Mouse (Mus musculus): Measurements from ENCODE around the gene Sytl3. TPM values are rescaled to one million over a fixed set of nuclear protein-coding genes. Genes with fewer than 3 reads are reported as not detected.
"Not testable (repeated sequence)": the region's sequence is repeated elsewhere in the genome, so short reads cannot be mapped to it uniquely, and the experiment has no call there.

Sytl3 gene
- 2.0 and 7.8 TPM in 2 replicates for polyA plus RNA-seq (2011; ENCODE audit: insufficient read depth, insufficient read length, low replicate concordance, missing spikeins)

DNA sequence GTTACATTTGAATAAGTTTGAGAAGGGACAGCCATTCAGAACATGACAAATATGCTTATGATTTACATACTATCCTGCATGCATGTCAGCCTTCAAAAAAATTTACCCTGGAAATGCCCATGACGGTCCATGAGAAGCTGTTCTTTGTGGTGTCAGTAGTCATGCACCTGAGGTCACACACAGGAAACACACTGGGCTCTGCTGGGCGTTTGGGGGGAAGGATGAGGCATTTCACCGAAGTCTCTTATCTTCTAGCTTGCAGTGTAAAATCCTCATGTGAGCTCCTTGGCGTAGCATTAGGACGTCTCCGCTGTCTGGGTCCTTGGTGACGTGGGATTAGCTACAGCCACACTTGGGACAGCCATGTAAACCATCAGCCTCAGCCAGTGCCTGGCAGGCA is at the start of gene Sytl3:
TSS of gene Sytl3 (plus strand) at position 293 of the 400 bp plus-strand sequence.
- not testable (repeated sequence) for H3K27ac ChIP-seq (ENCODE audit: control insufficient read depth, insufficient read depth, low read depth, low read length, poor library complexity); H3K4me1 ChIP-seq (ENCODE audit: control insufficient read depth, insufficient read depth, low read length); H3K4me3 ChIP-seq (replicated peaks; ENCODE audit: control insufficient read depth, low read depth, low read length)
- 25% methylated on average over 6 of the region's 7 CpGs for WGBS

DNA sequence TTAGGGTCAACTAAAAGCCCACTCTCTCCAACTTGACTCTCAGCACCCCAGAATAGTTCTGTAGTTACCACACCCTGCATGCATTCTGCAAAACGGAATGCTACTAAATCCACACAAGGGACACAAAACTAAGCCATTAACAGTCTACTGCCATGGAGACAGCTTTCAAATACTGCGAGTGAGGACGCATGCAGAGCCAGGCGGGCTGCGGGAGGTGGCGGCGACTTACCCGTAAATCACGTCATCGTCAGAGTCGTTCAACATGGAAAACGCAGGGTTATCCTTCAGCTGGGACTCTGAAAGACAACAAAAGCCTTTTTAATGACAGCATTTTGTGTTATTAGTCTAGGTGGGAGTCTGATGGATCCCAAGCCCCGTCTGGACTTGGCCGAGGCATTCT is 45.4 kb upstream of the Sytl3 start:
- not testable (repeated sequence) for H3K4me3 ChIP-seq (replicated peaks; ENCODE audit: control insufficient read depth, low read depth, low read length); H3K27ac ChIP-seq (ENCODE audit: control insufficient read depth, insufficient read depth, low read depth, low read length, poor library complexity); H3K4me1 ChIP-seq (ENCODE audit: control insufficient read depth, insufficient read depth, low read length)
- 94% methylated on average over 11 of the region's 14 CpGs for WGBS

DNA sequence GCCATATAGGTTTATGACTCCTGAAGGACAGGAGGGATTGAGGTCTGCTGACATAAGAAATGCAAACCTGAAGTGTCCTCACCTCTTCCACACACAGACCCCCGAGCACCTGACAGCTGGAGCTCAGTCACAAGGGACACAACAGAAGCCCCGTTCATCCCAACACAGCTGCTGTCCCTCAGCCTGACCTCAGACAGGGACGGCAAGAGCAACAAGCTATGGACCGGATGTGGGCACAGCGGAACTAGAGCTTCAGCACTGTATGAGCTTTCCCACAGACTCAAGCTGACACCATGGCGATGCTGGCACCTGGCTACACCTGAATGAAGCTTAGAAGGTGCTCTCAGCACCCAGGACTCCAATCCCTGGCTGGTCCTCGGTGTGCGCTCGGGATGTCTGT is 44.6 kb upstream of the Sytl3 start:
- WGBS: 64% methylated on average over 6 of the region's 9 CpGs
- H3K4me1 ChIP-seq (ENCODE audit: control insufficient read depth, insufficient read depth, low read length); H3K27ac ChIP-seq (ENCODE audit: control insufficient read depth, insufficient read depth, low read depth, low read length, poor library complexity); H3K4me3 ChIP-seq (replicated peaks; ENCODE audit: control insufficient read depth, low read depth, low read length): not testable (repeated sequence)

DNA sequence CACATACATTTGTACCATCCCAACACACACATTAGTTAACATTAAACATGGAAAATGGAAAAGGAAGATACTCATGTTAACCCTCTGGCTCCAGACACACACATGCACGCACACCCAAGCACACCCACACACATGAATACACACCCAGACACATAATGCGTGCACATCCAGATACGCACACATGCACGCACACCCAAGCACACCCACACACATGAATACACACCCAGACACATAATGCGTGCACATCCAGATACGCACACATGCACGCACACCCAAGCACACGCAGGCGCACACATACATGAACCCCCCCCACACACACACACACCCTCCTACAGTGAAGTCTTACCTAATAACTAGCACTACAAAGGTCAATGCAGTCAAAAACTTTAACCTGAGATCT is 42.2 kb upstream of the Sytl3 start:
- H3K27ac ChIP-seq (ENCODE audit: control insufficient read depth, insufficient read depth, low read depth, low read length, poor library complexity); H3K4me1 ChIP-seq (ENCODE audit: control insufficient read depth, insufficient read depth, low read length); H3K4me3 ChIP-seq (replicated peaks; ENCODE audit: control insufficient read depth, low read depth, low read length): not testable (repeated sequence)
- WGBS: 92% methylated on average over 9 of the region's 9 CpGs

DNA sequence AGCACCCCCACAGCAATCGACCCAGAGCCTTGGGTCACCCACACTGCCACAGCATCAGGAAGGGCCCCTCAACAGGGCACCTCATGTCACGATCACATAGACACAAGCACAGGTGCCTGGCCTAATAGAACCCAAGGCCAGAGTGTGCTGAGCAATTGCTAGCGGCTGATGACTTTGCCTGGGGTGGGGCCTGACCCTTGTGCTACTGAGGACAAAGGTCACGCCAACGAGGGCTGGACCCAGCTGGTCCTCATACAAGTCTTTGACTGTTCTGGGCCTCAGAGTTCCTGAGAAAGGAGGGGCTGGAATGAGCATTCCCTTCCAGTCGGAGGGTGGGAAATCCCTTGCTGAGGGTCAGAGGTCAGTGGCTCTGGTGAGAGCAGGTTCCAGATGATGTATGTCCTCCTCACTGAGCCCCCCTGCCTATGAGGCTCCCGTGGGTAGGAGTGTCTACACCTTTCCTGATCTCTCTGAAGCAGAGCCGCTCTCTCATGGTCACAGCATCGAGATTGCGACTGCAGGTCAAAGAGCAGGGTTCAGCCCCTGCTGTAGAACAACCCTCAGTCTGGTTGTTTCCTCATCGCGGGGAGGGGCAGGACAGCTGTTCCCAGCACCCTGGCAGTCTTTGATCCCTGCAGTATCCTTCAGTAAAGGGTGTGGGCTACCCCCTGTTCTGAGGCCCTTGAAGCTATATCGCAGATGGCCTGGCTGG is 41.0 kb upstream of the Sytl3 start:
- not testable (repeated sequence) for H3K4me3 ChIP-seq (replicated peaks; ENCODE audit: control insufficient read depth, low read depth, low read length); H3K4me1 ChIP-seq (ENCODE audit: control insufficient read depth, insufficient read depth, low read length); H3K27ac ChIP-seq (ENCODE audit: control insufficient read depth, insufficient read depth, low read depth, low read length, poor library complexity)
- 77% methylated on average over 8 of the region's 13 CpGs for WGBS

GRCm38 (mm10) chr17:6619271-6619670 is 39.6 kb upstream of the Sytl3 start:
- not testable (repeated sequence) for H3K27ac ChIP-seq (ENCODE audit: control insufficient read depth, insufficient read depth, low read depth, low read length, poor library complexity); H3K4me1 ChIP-seq (ENCODE audit: control insufficient read depth, insufficient read depth, low read length); H3K4me3 ChIP-seq (replicated peaks; ENCODE audit: control insufficient read depth, low read depth, low read length)
- 86% methylated on average over 5 of the region's 5 CpGs for WGBS

DNA sequence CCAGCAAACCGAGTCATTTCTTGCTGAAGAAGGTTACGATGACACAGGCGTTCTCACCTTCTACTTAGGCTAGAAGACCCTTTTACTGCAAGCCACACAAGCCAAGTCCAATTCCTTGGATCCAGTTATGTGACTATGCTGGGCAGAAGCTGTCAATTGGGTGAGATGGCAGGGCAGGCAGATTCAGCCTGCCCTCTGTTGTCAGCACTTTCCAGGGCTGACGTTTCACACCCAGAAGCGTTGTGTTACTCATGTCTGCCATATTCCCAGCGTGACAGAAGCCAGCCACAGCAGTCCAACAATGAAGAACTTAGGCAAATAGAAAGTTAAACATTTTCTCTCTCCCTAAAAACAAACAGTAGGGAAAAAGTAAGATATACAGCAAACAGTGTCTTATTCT is 38.9 kb upstream of the Sytl3 start:
- H3K4me3 ChIP-seq (replicated peaks; ENCODE audit: control insufficient read depth, low read depth, low read length); H3K4me1 ChIP-seq (ENCODE audit: control insufficient read depth, insufficient read depth, low read length); H3K27ac ChIP-seq (ENCODE audit: control insufficient read depth, insufficient read depth, low read depth, low read length, poor library complexity): not testable (repeated sequence)
- 78% methylated on average over 6 of the region's 6 CpGs for WGBS

- not testable (repeated sequence) for H3K4me3 ChIP-seq (replicated peaks; ENCODE audit: control insufficient read depth, low read depth, low read length); H3K4me1 ChIP-seq (ENCODE audit: control insufficient read depth, insufficient read depth, low read length); H3K27ac ChIP-seq (ENCODE audit: control insufficient read depth, insufficient read depth, low read depth, low read length, poor library complexity)
- WGBS: 65% methylated on average over 18 of the region's 20 CpGs
These were observed 38.0 kb upstream of the Sytl3 start for GRCm38 (mm10) chr17:6620730-6621451.

DNA sequence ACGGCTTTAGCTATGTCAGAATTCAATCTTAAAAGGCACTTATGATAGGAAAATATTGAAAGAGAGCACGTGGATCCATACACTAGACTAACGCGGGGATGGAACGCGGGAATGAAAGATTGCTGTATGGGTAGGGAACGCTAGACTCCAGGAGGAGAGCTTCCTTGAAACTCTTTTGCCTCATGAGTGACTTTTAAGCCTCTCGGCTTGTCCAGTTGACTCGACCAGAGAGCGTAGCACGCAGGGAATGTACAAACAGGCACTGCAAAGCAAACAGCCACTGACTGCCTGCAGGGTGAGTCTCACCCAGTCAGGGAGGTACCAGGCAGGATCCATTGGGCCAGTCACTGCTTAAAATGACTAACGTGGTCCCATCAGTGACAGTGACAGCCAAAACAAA is 36.9 kb upstream of the Sytl3 start:
- not testable (repeated sequence) for H3K4me3 ChIP-seq (replicated peaks; ENCODE audit: control insufficient read depth, low read depth, low read length); H3K27ac ChIP-seq (ENCODE audit: control insufficient read depth, insufficient read depth, low read depth, low read length, poor library complexity); H3K4me1 ChIP-seq (ENCODE audit: control insufficient read depth, insufficient read depth, low read length)
- 79% methylated on average over 11 of the region's 12 CpGs for WGBS

DNA sequence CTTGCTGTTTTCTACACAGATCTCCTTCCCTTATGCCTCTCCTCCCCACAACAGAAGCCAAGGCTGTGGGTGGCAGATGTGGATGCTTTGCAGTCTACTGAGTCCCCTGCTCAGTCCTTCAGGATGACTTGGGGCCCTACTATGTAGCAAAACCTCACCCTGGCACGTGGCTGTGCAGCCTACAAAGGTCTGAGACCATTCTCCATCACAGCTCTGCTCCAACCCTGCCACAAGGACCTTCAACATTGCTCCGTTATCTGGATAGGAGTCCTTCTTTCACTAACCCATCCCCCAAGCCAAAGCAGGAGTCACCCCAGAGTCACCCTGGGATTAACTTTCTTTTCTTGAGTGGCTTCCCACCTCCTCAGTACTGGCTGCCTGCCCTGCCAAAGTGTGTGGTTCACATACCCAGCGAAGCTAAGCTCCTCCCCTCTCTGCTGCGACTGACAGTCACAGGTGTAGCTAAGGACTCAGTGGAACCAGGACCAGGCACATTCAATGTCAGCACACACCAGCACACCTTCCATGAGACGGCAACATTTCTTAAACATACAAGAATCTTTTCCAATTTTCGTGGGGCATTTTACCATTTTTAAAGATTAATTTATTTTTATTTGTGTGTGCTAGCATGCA is 33.9 kb upstream of the Sytl3 start:
- not testable (repeated sequence) for H3K4me1 ChIP-seq (ENCODE audit: control insufficient read depth, insufficient read depth, low read length); H3K27ac ChIP-seq (ENCODE audit: control insufficient read depth, insufficient read depth, low read depth, low read length, poor library complexity); H3K4me3 ChIP-seq (replicated peaks; ENCODE audit: control insufficient read depth, low read depth, low read length)
- 65% methylated on average over 2 of the region's 6 CpGs for WGBS

- not testable (repeated sequence) for H3K27ac ChIP-seq (ENCODE audit: control insufficient read depth, insufficient read depth, low read depth, low read length, poor library complexity); H3K4me1 ChIP-seq (ENCODE audit: control insufficient read depth, insufficient read depth, low read length); H3K4me3 ChIP-seq (replicated peaks; ENCODE audit: control insufficient read depth, low read depth, low read length)
- 87% methylated on average over 4 of the region's 4 CpGs for WGBS
These were observed 28.5 kb upstream of the Sytl3 start for GRCm38 (mm10) chr17:6630398-6630797.

DNA sequence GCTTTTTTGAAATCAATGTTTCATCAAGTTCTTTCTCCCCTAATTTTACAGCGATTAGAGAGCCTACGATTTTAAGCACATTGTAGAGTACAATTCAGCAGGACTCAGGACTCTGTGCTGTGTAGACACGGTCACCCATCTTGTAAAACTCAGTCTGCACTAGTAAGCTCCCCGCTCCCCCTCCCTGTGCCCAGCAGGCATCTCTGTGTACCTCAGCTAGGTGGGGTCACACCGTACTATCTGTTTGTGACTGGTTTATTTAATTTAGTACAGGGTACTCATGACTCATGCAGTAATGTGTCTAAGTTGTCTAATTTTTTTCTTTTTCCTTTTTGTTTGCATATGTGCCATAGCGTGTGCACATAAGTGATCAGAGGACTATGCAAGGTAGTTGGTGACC is 26.0 kb upstream of the Sytl3 start:
- H3K4me3 ChIP-seq (replicated peaks; ENCODE audit: control insufficient read depth, low read depth, low read length); H3K27ac ChIP-seq (ENCODE audit: control insufficient read depth, insufficient read depth, low read depth, low read length, poor library complexity); H3K4me1 ChIP-seq (ENCODE audit: control insufficient read depth, insufficient read depth, low read length): not testable (repeated sequence)
- 86% methylated on average over 6 of the region's 6 CpGs for WGBS

DNA sequence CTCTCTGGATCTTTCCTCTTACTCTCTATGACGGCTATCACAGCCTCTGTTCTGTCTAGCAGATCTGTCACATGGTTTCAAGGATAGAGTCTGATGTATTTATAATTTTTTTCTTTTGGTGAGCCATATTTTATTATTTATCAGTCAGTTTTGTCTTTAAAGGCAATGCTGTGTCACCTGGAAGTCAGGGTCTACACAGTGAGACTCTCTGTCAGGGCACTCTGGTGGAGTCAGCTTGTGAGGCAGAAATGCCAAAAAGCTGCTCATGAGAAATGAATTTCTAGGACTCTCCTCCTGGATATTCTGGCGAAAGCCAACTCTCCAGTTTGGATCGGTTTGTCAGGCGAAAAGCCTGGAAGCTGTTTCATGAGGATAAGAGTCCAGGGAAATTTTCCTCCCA is 23.1 kb upstream of the Sytl3 start:
- not testable (repeated sequence) for H3K4me1 ChIP-seq (ENCODE audit: control insufficient read depth, insufficient read depth, low read length); H3K4me3 ChIP-seq (replicated peaks; ENCODE audit: control insufficient read depth, low read depth, low read length); H3K27ac ChIP-seq (ENCODE audit: control insufficient read depth, insufficient read depth, low read depth, low read length, poor library complexity)
- WGBS: 83% methylated on average over 2 of the region's 4 CpGs

All from bone marrow, adult 2 months (tissue).